Mouse (Mus musculus) adrenal gland, postnatal 14 days (tissue): ENCODE data around the gene Raver1. TPM values are rescaled to one million over a fixed set of nuclear protein-coding genes. Genes with fewer than 3 reads are reported as not detected.
A peak's percentile ranks its signal among the peaks of the same experiment; 100 is the strongest.

ENCODE experiments used
- DNase-seq: peaks from one replicate; pipeline ENCODE4 v3.0.0; 2021; ENCODE audit warnings: mixed read lengths
- long read RNA-seq, 2 experiments: library from polyadenylated mRNA; stranded (forward); transcript quantifications; one replicate each; pipeline ENCODE4 v2.0.0; 2021
- total RNA-seq: library from RNA; stranded (reverse); gene quantifications from 2 replicates; pipeline ENCODE4 v1.2.3, GENCODE M21; 2021

Gene Raver1
- 52.8 and 60.7 TPM in 2 replicates for total RNA-seq
- long read RNA-seq, experiment 1, transcript Raver1-201 (13 exons, 3,470 nt) = major isoform, 11 of 17 reads
- long read RNA-seq, experiment 1, partial matches to known transcripts = 1 of 17 reads
- long read RNA-seq, experiment 1, other reads (novel, unspliced or antisense) = 5 of 17 reads
- long read RNA-seq, experiment 2, partial matches to known transcripts = 2 of 12 reads
- long read RNA-seq, experiment 2, other reads (novel, unspliced or antisense) = 7 of 12 reads

DNA sequence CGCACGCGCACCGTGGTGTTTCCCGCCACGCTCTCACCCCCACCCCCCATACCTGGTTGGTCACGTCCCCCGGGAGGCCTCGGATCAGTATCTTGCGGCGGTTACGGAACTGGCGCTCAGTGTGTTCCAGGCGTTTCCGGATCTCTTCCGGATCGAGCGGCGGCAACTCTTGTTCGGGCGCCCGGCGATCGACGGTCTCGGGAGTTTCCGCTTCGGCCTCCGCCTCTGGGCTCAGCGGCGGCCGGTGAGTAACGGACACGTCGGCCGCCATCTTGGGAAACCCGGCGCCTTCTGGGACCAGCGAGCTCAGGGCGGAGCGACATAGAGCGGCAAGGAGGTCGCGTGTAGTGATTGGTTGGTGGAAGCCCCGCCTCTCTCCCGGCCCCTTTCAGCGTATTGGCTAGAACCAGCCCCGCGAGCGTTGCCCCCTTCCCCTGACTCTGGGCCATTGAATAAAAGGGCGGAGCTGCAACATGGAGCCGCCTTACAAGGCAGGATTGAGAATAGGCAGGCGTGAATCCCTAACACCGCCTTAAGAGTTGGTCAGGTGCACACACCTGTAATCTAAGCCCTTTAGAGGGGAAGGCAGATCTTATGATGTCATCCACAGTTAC is at the start of gene Raver1, which contains the start of gene Gm38431:
TSS of gene Raver1 (minus strand) at position 302 of the 614 bp plus-strand sequence.
TSS of gene Gm38431 (minus strand) at position 291 of the 614 bp plus-strand sequence.
- peak; percentile 98 for DNase-seq

- DNase-seq = peak; percentile 25
Measured at GRCm38 (mm10) chr9:21138386-21138785, 46.6 kb upstream of the Raver1 start.

GRCm38 (mm10) chr9:21137229-21137628 is 45.4 kb upstream of the Raver1 start:
- peak; percentile 76 for DNase-seq

DNA sequence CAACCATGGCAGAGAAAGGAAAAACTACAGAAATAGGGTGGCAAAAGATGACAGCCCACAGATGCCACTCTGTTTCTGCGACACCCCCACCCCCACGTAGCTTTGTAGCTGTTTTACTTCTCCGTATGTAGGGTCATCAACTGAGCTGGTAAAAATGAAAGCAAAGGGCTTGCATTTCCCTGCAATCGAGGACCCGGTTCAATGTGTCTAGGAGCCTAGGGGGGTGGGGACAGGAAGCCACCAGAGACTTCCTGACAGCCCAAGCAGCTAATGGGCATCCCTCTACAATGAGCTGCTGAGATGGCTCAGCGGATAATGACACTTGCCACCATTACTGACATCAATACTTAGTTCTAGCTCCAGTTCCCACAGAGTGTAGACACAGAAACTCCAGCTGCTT is 44.6 kb upstream of the Raver1 start:
- no peak for DNase-seq

- no peak for DNase-seq
Measured at GRCm38 (mm10) chr9:21135941-21136381, 44.2 kb upstream of the Raver1 start.

- DNase-seq = peak; percentile 6
Measured at GRCm38 (mm10) chr9:21135329-21135890, 43.6 kb upstream of the Raver1 start.

DNA sequence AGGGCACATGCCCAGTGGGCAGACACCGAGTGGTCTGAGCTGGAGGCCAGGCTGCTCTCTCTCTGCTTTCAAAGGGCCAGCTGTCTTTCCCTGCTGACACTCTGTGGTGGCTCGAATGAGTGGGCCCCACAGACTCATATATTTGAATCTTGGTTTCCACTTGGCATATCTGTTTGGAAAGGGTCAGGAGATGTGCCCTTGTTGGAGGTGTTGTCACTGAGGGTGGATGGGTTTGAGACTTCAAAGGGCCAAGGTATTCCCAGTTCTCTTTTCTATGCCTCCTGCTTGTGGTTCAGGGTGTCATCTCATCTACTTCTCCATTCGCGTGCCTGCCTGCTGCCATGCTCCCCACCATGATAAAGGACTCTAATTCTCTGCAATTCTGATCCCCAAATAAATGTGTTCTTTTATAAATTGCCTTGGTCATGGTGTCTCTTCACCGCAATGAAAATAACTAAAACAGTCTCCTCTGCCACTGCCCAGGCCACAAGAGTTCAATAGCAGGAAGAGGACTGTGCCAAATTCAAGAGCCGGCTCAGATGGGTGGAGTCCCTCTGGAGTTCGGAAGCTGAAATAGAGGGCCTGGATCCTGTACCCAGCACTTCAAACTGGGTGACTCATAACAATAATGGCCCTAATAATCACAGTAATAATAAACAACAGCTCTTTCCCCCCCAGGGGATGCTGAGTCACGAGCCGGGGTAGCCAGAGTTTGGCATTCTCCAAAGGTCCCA is 43.0 kb upstream of the Raver1 start:
- peak; percentile 64 for DNase-seq

DNA sequence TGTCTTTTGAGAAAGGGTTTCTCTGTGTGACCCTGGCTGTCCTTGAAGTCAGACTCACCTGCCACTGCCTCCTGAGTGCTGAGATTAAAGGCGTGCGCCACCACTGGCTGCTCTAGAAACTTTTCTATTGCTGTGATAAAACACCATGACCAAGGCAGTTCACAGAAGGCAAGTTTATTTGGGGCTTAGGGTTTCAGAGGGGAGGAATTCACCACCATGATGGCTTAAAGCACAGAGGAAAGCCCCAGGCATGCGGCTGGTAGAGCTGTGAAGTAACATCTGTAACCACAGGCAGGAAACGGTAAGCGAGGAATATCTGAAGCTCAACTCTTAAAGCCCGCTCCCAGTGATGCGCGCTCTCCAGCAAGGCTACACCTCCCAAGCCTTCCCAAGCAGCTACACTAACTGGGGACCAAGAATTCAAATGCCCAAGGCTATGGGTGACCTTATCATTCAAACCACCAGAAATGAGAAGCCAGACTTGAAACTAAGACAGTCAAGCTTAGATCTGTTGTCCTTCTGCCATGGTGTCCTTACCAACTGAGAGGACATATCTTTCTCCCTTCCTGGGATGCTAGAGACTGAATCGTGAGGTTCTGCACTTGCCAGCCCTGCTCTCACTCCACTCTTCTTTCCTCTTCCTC is 41.4 kb upstream of the Raver1 start:
- DNase-seq = no peak

GRCm38 (mm10) chr9:21132102-21132775 is 40.4 kb upstream of the Raver1 start:
- DNase-seq = no peak

DNA sequence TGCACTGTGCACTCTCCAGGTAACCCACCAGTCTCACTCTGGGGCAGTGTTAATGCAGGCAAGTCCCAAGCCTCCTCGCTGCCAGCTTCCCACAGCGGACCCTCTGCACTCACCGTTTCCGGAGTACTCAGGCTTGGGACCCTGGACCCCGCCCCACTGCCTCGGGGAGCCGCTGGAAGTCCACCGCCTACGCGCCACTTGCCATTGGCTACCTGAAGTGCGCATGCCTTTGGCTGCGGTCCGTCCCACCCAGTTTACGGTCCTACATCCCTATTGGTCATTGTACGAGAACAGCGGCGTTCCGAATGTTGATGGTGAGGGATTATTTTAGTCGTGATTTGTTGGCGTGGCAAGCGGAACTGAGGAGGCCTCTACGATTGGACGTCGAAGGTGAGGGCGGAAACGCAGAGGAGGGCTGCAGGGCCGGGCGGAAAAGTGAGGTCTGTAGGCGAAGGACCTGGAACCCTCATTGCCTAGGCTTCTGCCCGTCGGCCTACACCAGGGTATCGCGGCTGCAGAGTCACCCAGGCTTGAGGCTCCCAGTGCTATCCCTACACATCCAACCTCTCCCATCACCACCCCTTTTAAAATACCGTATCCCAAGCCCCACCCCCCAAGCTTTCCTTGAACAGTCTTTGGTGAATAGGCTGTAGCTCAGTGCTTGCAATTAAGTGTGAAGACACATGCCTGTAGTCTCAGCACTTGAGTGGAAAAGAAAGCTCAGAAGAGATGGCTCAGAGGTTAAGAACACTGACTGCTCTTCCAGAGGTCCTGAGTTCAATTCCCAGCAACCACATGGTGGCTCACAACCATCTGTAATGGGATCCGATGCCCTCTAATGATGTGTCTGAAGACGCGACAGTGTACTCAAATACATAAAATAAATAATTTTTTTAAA is 39.5 kb upstream of the Raver1 start, which contains the start of gene Tyk2:
TSS of gene Tyk2 (minus strand) at position 185 of the 898 bp plus-strand sequence.
- peak; percentile 95 for DNase-seq

- no peak for DNase-seq
Measured at GRCm38 (mm10) chr9:21126259-21126627, 34.4 kb upstream of the Raver1 start.

- DNase-seq = no peak
Measured at GRCm38 (mm10) chr9:21125502-21126258, 33.9 kb upstream of the Raver1 start.

- no peak for DNase-seq
Measured at GRCm38 (mm10) chr9:21124837-21125236, 33.0 kb upstream of the Raver1 start.

DNA sequence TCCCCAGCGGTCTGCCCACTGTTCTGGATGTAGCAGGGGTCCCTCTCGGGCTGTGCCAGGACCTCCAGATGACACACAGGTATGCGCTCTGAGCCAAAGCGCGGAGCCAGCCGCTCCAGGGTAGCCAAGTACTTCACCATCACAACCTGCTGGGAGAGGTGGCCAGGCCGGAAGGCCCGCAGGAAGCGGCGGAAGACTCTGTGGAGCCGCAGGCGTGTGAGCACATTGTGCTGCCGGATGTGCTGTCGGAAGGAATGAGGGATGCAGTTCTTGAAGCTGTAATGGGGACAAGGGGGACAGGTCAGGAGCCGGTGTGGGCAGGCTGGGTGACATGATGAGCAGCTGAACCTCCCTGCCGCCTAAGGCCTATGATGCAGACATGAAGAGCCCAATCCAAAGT is 29.7 kb upstream of the Raver1 start:
- DNase-seq = no peak

GRCm38 (mm10) chr9:21117073-21117472 is 25.3 kb upstream of the Raver1 start:
- DNase-seq = no peak

- DNase-seq = no peak
Measured at GRCm38 (mm10) chr9:21115105-21115504, 23.3 kb upstream of the Raver1 start.

DNA sequence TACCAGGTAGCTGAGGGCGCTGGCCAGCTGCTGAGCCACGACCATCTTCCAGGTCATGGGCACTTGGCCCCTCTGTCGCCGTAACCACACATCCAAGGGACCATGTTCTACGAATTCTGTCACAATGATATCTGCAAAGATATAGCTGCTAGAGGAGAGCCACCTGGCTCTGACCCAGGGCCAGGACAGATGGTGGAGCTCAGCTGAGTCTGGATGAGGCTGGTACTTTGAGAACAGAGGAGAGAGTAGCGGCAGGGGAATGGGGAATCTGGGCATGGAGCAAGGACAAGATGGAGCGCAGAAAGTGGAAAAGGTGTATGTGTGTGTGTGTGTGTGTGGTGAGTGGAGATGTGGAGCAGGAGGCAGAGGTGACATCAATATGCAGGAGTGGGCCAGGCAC is 22.4 kb upstream of the Raver1 start:
- DNase-seq = no peak

GRCm38 (mm10) chr9:21113751-21114150 is 21.9 kb upstream of the Raver1 start:
- DNase-seq = no peak

GRCm38 (mm10) chr9:21107607-21108237 is 15.9 kb upstream of the Raver1 start:
- no peak for DNase-seq
